Mouse (Mus musculus): ENCODE results near the gene Gfod1. TPM values are rescaled to one million over a fixed set of nuclear protein-coding genes. Genes with fewer than 3 reads are reported as not detected.

Gfod1 gene
- total and polyA plus RNA-seq, 3 experiments = 0.30 to 0.70 (median 0.36) TPM

DNA sequence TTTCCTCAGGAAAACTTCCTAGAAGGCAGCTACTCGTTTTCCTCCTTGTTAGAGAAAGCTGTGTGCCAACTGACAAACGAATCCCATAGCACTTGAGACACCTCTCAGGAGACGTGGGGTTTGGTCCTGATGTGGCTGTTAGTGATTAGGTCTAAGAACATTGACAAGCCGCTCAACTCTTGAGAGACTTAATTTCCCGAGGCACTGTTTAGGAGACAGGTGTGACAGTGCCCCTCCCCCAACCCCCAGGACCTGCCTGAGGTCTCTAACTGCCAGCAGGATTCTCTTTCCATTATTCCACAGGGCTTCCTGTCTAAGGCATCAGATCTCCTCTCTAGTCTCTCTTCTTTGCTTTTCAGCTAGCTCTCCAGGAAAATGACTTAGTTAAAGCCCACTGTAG is 15.9 kb downstream of the Gfod1 start:
- H3K27ac ChIP-seq (ENCODE audit: insufficient read depth, low read depth) = no peak overlapping the region
- no peaks in the 10 kb centered on the region for H3K36me3 ChIP-seq (replicated peaks in 1 of 2; ENCODE audit: control insufficient read depth in 1 of 2, insufficient read depth in 1 of 2, low read length in 1 of 2)
- no peak for DNase-seq (ENCODE audit: extremely low read depth)
- H3K79me2 ChIP-seq (replicated peaks; ENCODE audit: control insufficient read depth, extremely low read depth, insufficient read depth, poor library complexity, severe bottlenecking) = no peaks in the 10 kb centered on the region
- no peak overlapping the region for H3K9ac ChIP-seq (ENCODE audit: insufficient read depth, low read depth)
- H3K4me1 ChIP-seq (ENCODE audit: control insufficient read depth in 1 of 2, insufficient read depth in 2 of 2) = peaks cover 0 to 13% of the 10 kb centered on the region in 2 experiments; a peak in 2 of 4 replicates
- no peak overlapping the region for H3K4me3 ChIP-seq (replicated peaks in 1 of 3; ENCODE audit: low read depth in 2 of 3, low read length in 2 of 3, poor library complexity in 1 of 3)
- in situ Hi-C loops (cut with MboI; ENCODE audit: low pct_ligation_motif_present, low pct_unique_long_range_greater_than_20kb, low sequenced_read_pairs) (no loop called here), dilution Hi-C loops (cut with MboI; ENCODE audit: extremely low pct_ligation_motif_present, extremely low pct_unique_long_range_greater_than_20kb, low sequenced_read_pairs) (no loop called here)
- peaks cover 6% of the 10 kb centered on the region for H3K9me3 ChIP-seq (replicated peaks; ENCODE audit: low read length)
- TF ChIP-seq MAX (IDR thresholded peaks at IDR 0.05; ENCODE audit: low read length) = no peak
- no peak for TF ChIP-seq ZNF384 (IDR thresholded peaks at IDR 0.05; ENCODE audit: low read depth, low read length)
- H3K27me3 ChIP-seq (replicated peaks) = no peaks in the 10 kb centered on the region
- H3K4me2 ChIP-seq (ENCODE audit: insufficient read depth, low read depth, poor library complexity, severe bottlenecking) = no peak overlapping the region

DNA sequence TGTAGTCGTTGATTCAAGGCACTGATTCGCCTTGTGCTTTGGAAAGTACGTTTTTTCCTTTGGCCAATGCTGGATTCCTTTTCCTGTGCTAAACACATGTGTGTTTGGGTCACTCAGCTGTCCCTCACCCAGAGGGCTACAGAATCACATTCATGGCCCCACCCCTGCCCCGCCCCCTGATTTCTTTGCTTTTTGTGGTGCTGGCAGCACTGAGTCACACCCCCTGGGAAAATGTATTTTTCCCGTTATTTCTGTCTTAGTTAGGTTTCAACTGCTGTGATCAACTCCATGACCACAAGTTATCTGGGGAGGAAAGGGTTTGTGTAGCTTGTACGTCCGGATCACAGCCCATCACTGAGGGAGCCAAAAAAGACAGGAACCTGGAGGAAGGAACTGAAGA is 17.1 kb downstream of the Gfod1 start:
- peaks cover 0 to 13% of the 10 kb centered on the region in 2 experiments; a peak in 2 of 4 replicates for H3K4me1 ChIP-seq (ENCODE audit: control insufficient read depth in 1 of 2, insufficient read depth in 2 of 2)
- no peaks in the 10 kb centered on the region for H3K36me3 ChIP-seq (replicated peaks in 1 of 2; ENCODE audit: control insufficient read depth in 1 of 2, insufficient read depth in 1 of 2, low read length in 1 of 2)
- H3K9ac ChIP-seq (ENCODE audit: insufficient read depth, low read depth) = no peak overlapping the region
- no peaks in the 10 kb centered on the region for H3K27me3 ChIP-seq (replicated peaks)
- peaks cover 6% of the 10 kb centered on the region for H3K9me3 ChIP-seq (replicated peaks; ENCODE audit: low read length)
- in situ Hi-C loops (cut with MboI; ENCODE audit: low pct_ligation_motif_present, low pct_unique_long_range_greater_than_20kb, low sequenced_read_pairs) = no loop called here
- DNase-seq (ENCODE audit: extremely low read depth) = no peak
- no peak overlapping the region for H3K27ac ChIP-seq (ENCODE audit: insufficient read depth, low read depth)
- TF ChIP-seq ETS1 (conservative IDR thresholded peaks at IDR 0.05; ENCODE audit: low read depth, low read length) (no peak), RCOR1 (conservative IDR thresholded peaks at IDR 0.05; ENCODE audit: low read depth, low read length) (no peak), USF1 (IDR thresholded peaks at IDR 0.05; ENCODE audit: low read depth, low read length) (no peak), USF2 (conservative IDR thresholded peaks at IDR 0.05; ENCODE audit: low read depth, low read length) (no peak), IRF4 (IDR thresholded peaks at IDR 0.05; ENCODE audit: low read depth, low read length) (no peak), ZMIZ1 (IDR thresholded peaks at IDR 0.05; ENCODE audit: low read depth, low read length) (no peak), ZC3H11A (IDR thresholded peaks at IDR 0.05; ENCODE audit: low read depth, low read length) (no peak), NRF1 (IDR thresholded peaks at IDR 0.05; ENCODE audit: low read depth, low read length) (no peak)
- H3K4me2 ChIP-seq (ENCODE audit: insufficient read depth, low read depth, poor library complexity, severe bottlenecking) = no peak overlapping the region
- no peak overlapping the region for H3K4me3 ChIP-seq (replicated peaks in 1 of 3; ENCODE audit: low read depth in 2 of 3, low read length in 2 of 3, poor library complexity in 1 of 3)
- dilution Hi-C loops (cut with MboI; ENCODE audit: extremely low pct_ligation_motif_present, extremely low pct_unique_long_range_greater_than_20kb, low sequenced_read_pairs) = no loop called here
- H3K79me2 ChIP-seq (replicated peaks; ENCODE audit: control insufficient read depth, extremely low read depth, insufficient read depth, poor library complexity, severe bottlenecking) = no peaks in the 10 kb centered on the region

DNA sequence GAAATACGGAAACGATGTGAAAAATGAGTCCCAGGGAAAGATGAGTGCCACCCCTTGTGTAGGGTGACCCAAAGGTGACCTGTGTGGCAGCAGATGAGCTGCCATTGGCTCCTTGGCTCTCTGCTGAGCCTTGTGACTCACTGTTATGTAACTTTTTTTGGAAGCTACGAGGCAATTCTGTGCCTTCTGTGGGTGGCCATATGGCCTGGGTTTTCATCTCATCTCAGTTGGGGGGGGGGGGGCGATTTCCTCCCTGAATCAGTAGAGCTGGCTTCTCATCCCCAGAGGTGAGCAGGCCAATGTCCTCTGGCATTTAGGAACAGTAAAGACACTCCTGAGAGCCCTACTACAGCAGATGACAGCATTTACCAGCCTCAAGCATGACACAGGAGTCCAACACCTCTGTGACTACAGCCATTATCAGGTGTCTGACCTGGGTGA is 19.2 kb downstream of the Gfod1 start:
- no peak overlapping the region for H3K4me2 ChIP-seq (ENCODE audit: insufficient read depth, low read depth, poor library complexity, severe bottlenecking)
- peaks cover 0 to 13% of the 10 kb centered on the region in 2 experiments; a peak in 2 of 4 replicates for H3K4me1 ChIP-seq (ENCODE audit: control insufficient read depth in 1 of 2, insufficient read depth in 2 of 2)
- H3K9ac ChIP-seq (ENCODE audit: insufficient read depth, low read depth) = no peak overlapping the region
- no peak for DNase-seq (ENCODE audit: extremely low read depth)
- in situ Hi-C loops (cut with MboI; ENCODE audit: low pct_ligation_motif_present, low pct_unique_long_range_greater_than_20kb, low sequenced_read_pairs) (no loop called here), dilution Hi-C loops (cut with MboI; ENCODE audit: extremely low pct_ligation_motif_present, extremely low pct_unique_long_range_greater_than_20kb, low sequenced_read_pairs) (no loop called here)
- H3K36me3 ChIP-seq (replicated peaks in 1 of 2; ENCODE audit: control insufficient read depth in 1 of 2, insufficient read depth in 1 of 2, low read length in 1 of 2) = no peaks in the 10 kb centered on the region
- no peak overlapping the region for H3K4me3 ChIP-seq (replicated peaks in 1 of 3; ENCODE audit: low read depth in 2 of 3, low read length in 2 of 3, poor library complexity in 1 of 3)
- no peaks in the 10 kb centered on the region for H3K79me2 ChIP-seq (replicated peaks; ENCODE audit: control insufficient read depth, extremely low read depth, insufficient read depth, poor library complexity, severe bottlenecking)
- peaks cover 2% of the 10 kb centered on the region for H3K9me3 ChIP-seq (replicated peaks; ENCODE audit: low read length)
- H3K27ac ChIP-seq (ENCODE audit: insufficient read depth, low read depth) = no peak overlapping the region
- H3K27me3 ChIP-seq (replicated peaks) = no peaks in the 10 kb centered on the region
- no peak for TF ChIP-seq JUN (IDR thresholded peaks at IDR 0.05; ENCODE audit: insufficient read depth, low read depth, low read length)
